Mouse (Mus musculus) ES-Bruce4 (cell line): Measurements from ENCODE around the gene Prkch. TPM values are rescaled to one million over a fixed set of nuclear protein-coding genes. Genes with fewer than 3 reads are reported as not detected.

Experiments
- H3K27ac ChIP-seq: 2 replicates; pipeline ENCODE4 v1.5.1; 2012; ENCODE audit warnings: low read length, inconsistent platforms; ENCODE audit not compliant: insufficient read depth
- H3K27me3 ChIP-seq: 2 replicates; pipeline ENCODE4 v1.6.1; 2012; ENCODE audit warnings: mild to moderate bottlenecking, low read length, inconsistent platforms; ENCODE audit not compliant: control insufficient read depth, poor library complexity, insufficient read depth, severe bottlenecking
- H3K36me3 ChIP-seq: 2 replicates; pipeline ENCODE4 v1.6.1; 2012; ENCODE audit warnings: inconsistent platforms, mild to moderate bottlenecking, low read length, moderate library complexity; ENCODE audit not compliant: control insufficient read depth, poor library complexity, insufficient read depth, severe bottlenecking
- H3K4me1 ChIP-seq: one replicate; pipeline ENCODE4 v1.8.1; 2011; ENCODE audit warnings: low read length; ENCODE audit not compliant: control insufficient read depth, insufficient read depth
- H3K4me3 ChIP-seq: 2 replicates; pipeline ENCODE4 v1.5.1; 2011; ENCODE audit warnings: low read depth, mild to moderate bottlenecking, low read length
- H3K9ac ChIP-seq: 2 replicates; pipeline ENCODE4 v1.6.1; 2012; ENCODE audit warnings: low read depth, mild to moderate bottlenecking, inconsistent platforms; ENCODE audit not compliant: poor library complexity, severe bottlenecking
- H3K9me3 ChIP-seq: replicated peaks from 2 replicates; pipeline ENCODE4 v1.6.1; 2012; ENCODE audit warnings: mild to moderate bottlenecking, low read length, inconsistent platforms; ENCODE audit not compliant: control insufficient read depth, poor library complexity, insufficient read depth, severe bottlenecking
- CTCF ChIP-seq: IDR thresholded peaks from one replicate; pipeline ENCODE4 v1.8.1; 2011; ENCODE audit warnings: low read depth, low read length
- EP300 ChIP-seq: IDR thresholded peaks from 2 replicates; pipeline ENCODE4 v1.6.1; 2011; ENCODE audit warnings: low read depth, low read length; ENCODE audit not compliant: insufficient read depth
- POLR2A ChIP-seq: IDR thresholded peaks from one replicate; pipeline ENCODE4 v1.8.1; 2011; ENCODE audit warnings: low read length; ENCODE audit not compliant: insufficient read depth
- polyA plus RNA-seq: library from polyadenylated mRNA; stranded (reverse); fragments of >200 nt; gene quantifications from 2 replicates; pipeline ENCODE4 v1.2.4, GENCODE M21; 2011; ENCODE audit warnings: low read depth; ENCODE audit not compliant: missing spikeins, insufficient read depth, insufficient read length

The Prkch gene
- polyA plus RNA-seq, 1 experiment: 1.8 TPM

- H3K4me1 ChIP-seq: no peaks in the 10 kb centered on the region
- no peak overlapping the region for H3K27ac ChIP-seq
- TF ChIP-seq CTCF (no peak), POLR2A (no peak), EP300 (no peak)
- H3K4me3 ChIP-seq: no peak overlapping the region
- no peaks in the 10 kb centered on the region for H3K9me3 ChIP-seq
- H3K27me3 ChIP-seq: no peaks in the 10 kb centered on the region; the same call in 1 of the 2 replicates
- no peak overlapping the region for H3K9ac ChIP-seq
- no peaks in the 10 kb centered on the region for H3K36me3 ChIP-seq
These were observed 60.6 kb downstream of the Prkch start for GRCm38 (mm10) chr12:73645216-73645615.

- Histone ChIP-seq H3K9ac (no peak overlapping the region), H3K27me3 (no peaks in the 10 kb centered on the region; the same call in 1 of the 2 replicates), H3K4me1 (no peaks in the 10 kb centered on the region), H3K36me3 (no peaks in the 10 kb centered on the region), H3K9me3 (no peaks in the 10 kb centered on the region), H3K4me3 (no peak overlapping the region), H3K27ac (no peak overlapping the region)
- TF ChIP-seq EP300 (no peak), POLR2A (no peak), CTCF (no peak)
These were observed 63.1 kb downstream of the Prkch start for GRCm38 (mm10) chr12:73647686-73648085.

- H3K9ac ChIP-seq: no peak overlapping the region
- H3K27me3 ChIP-seq: no peaks in the 10 kb centered on the region
- no peaks in the 10 kb centered on the region for H3K9me3 ChIP-seq
- no peaks in the 10 kb centered on the region for H3K4me1 ChIP-seq
- no peak for TF ChIP-seq CTCF
- TF ChIP-seq EP300: no peak
- no peaks in the 10 kb centered on the region for H3K36me3 ChIP-seq
- no peak overlapping the region for H3K27ac ChIP-seq
- H3K4me3 ChIP-seq: no peak overlapping the region
These were observed 72.1 kb downstream of the Prkch start for GRCm38 (mm10) chr12:73656568-73657204.

- Histone ChIP-seq H3K9me3 (no peaks in the 10 kb centered on the region), H3K4me1 (no peaks in the 10 kb centered on the region), H3K36me3 (no peaks in the 10 kb centered on the region), H3K27me3 (no peaks in the 10 kb centered on the region), H3K9ac (no peak overlapping the region), H3K27ac (no peak overlapping the region), H3K4me3 (no peak overlapping the region)
- TF ChIP-seq EP300: no peak
- TF ChIP-seq CTCF: no peak
- no peak for TF ChIP-seq POLR2A
These were observed 78.8 kb downstream of the Prkch start for GRCm38 (mm10) chr12:73663421-73663820.

GRCm38 (mm10) chr12:73666701-73667100 lies 82.1 kb downstream of the Prkch start:
- Histone ChIP-seq H3K4me1 (no peaks in the 10 kb centered on the region), H3K9me3 (no peaks in the 10 kb centered on the region), H3K9ac (no peak overlapping the region), H3K4me3 (no peak overlapping the region), H3K36me3 (no peaks in the 10 kb centered on the region), H3K27me3 (no peaks in the 10 kb centered on the region), H3K27ac (no peak overlapping the region)
- TF ChIP-seq CTCF (no peak), POLR2A (no peak), EP300 (no peak)

- H3K4me1 ChIP-seq: no peaks in the 10 kb centered on the region
These were observed 83.0 kb downstream of the Prkch start for GRCm38 (mm10) chr12:73667607-73668006.

More at GRCm38 (mm10) chr12:73667607-73668006, 83.0 kb downstream of the Prkch start:
- Histone ChIP-seq H3K27ac (no peak overlapping the region), H3K9ac (no peak overlapping the region), H3K36me3 (no peaks in the 10 kb centered on the region), H3K4me3 (no peak overlapping the region), H3K9me3 (no peaks in the 10 kb centered on the region), H3K27me3 (no peaks in the 10 kb centered on the region)
- TF ChIP-seq EP300: no peak
